Mouse (Mus musculus) forebrain, embryonic 12.5 days (tissue): ENCODE measurements around the gene Cacna1g. TPM values are rescaled to one million over a fixed set of nuclear protein-coding genes. Genes with fewer than 3 reads are reported as not detected.

ENCODE experiments used
- ATAC-seq: fragments of 200-750 bp; cut with Nextera tagmentation; 2 replicates; pipeline ENCODE4 v1.8.0; 2017; ENCODE audit warnings: moderate TSS enrichment; ENCODE audit not compliant: low FRiP score
- H3K27ac ChIP-seq: fragments of 300-500 bp; sonication (generic); 2 replicates; pipeline ENCODE4 v1.5.1; 2016; ENCODE audit warnings: mild to moderate bottlenecking
- H3K27me3 ChIP-seq: fragments of 300-500 bp; sonication (generic); 2 replicates; pipeline ENCODE4 v1.6.1; 2016; ENCODE audit warnings: mild to moderate bottlenecking
- H3K36me3 ChIP-seq: fragments of 300-500 bp; sonication (generic); replicated peaks from 2 replicates; pipeline ENCODE4 v1.6.1; 2016; ENCODE audit warnings: mild to moderate bottlenecking
- H3K4me1 ChIP-seq: fragments of 300-500 bp; sonication (generic); 2 replicates; pipeline ENCODE4 v1.6.1; 2016
- H3K4me2 ChIP-seq: fragments of 300-500 bp; sonication (generic); 2 replicates; pipeline ENCODE4 v1.6.1; 2016; ENCODE audit warnings: mild to moderate bottlenecking, moderate library complexity
- H3K4me3 ChIP-seq: fragments of 300-500 bp; sonication (generic); replicated peaks from 2 replicates; pipeline ENCODE4 v1.5.1; 2016; ENCODE audit warnings: mild to moderate bottlenecking
- H3K9ac ChIP-seq: fragments of 300-500 bp; sonication (generic); 2 replicates; pipeline ENCODE4 v1.6.1; 2016; ENCODE audit warnings: mild to moderate bottlenecking
- H3K9me3 ChIP-seq: fragments of 300-500 bp; sonication (generic); 2 replicates; pipeline ENCODE4 v1.6.1; 2016
- WGBS: fragments of 180-500 bp; shearing (Covaris S2); methylation state at CpG from one replicate; pipeline ENCODE4 v1.1.7; 2016; 5-methylcytosine and 5-hydroxymethylcytosine counted together
- polyA plus RNA-seq: library from polyadenylated mRNA; unstranded; fragments of >200 nt; fragmentation: Nextera tagmentation; extraction: Ambion mirVana; gene quantifications from 2 replicates; pipeline ENCODE4 v1.2.1, GENCODE M21; 2016

Gene Cacna1g
- 9.6 and 12.1 TPM in 2 replicates for polyA plus RNA-seq

GRCm38 (mm10) chr11:94473707-94474543 is at the start of gene Cacna1g:
TSS of gene Cacna1g (minus strand) at chr11:94474198.
- peaks cover 62% of the 10 kb centered on the region for H3K27me3 ChIP-seq
- H3K27ac ChIP-seq = peak within 1 kb of the TSS; percentile 80
- under 1% methylated on average over 37 of the region's 71 CpGs for WGBS
- peaks cover 68% of the 10 kb centered on the region for H3K4me1 ChIP-seq
- H3K4me2 ChIP-seq = peak within 1 kb of the TSS; percentile 99
- peak; percentile 90 for ATAC-seq
- H3K9ac ChIP-seq = peak within 1 kb of the TSS; percentile 85
- no peaks in the 10 kb centered on the region for H3K9me3 ChIP-seq
- H3K36me3 ChIP-seq = no peaks in the 10 kb centered on the region
- peak within 1 kb of the TSS; percentile 72 for H3K4me3 ChIP-seq

- Histone ChIP-seq H3K9ac (peak within 1 kb of the TSS; percentile 71), H3K4me3 (peak within 1 kb of the TSS; percentile 59), H3K27ac (no peak within 1 kb of the TSS), H3K27me3 (peaks cover 9% of the 10 kb centered on the region; the same call in 1 of the 2 replicates), H3K36me3 (no peaks in the 10 kb centered on the region), H3K9me3 (no peaks in the 10 kb centered on the region), H3K4me1 (peaks cover 18% of the 10 kb centered on the region), H3K4me2 (peak within 1 kb of the TSS; percentile 92)
- peak; percentile 75 for ATAC-seq
- WGBS = 1% methylated on average over 42 of the region's 42 CpGs
These were observed 47.3 kb upstream of the Cacna1g start, which contains the start of gene Mycbpap for GRCm38 (mm10) chr11:94521219-94521843. TSS of gene Mycbpap (minus strand) at chr11:94521742.

GRCm38 (mm10) chr11:94513452-94513851 is 39.5 kb upstream of the Cacna1g start:
- Histone ChIP-seq H3K27ac (no peak overlapping the region), H3K4me3 (no peak overlapping the region), H3K9ac (no peak overlapping the region), H3K27me3 (no peaks in the 10 kb centered on the region), H3K4me1 (no peaks in the 10 kb centered on the region), H3K9me3 (no peaks in the 10 kb centered on the region), H3K36me3 (no peaks in the 10 kb centered on the region), H3K4me2 (no peak overlapping the region)
- 76% methylated on average over 9 of the region's 9 CpGs for WGBS
- ATAC-seq = no peak

- 92% methylated on average over 10 of the region's 10 CpGs for WGBS
- no peaks in the 10 kb centered on the region for H3K4me1 ChIP-seq
- no peak for ATAC-seq
- no peak overlapping the region for H3K9ac ChIP-seq
- H3K27me3 ChIP-seq = no peaks in the 10 kb centered on the region
- no peak overlapping the region for H3K4me3 ChIP-seq
- H3K27ac ChIP-seq = no peak overlapping the region
- H3K4me2 ChIP-seq = no peak overlapping the region
- no peaks in the 10 kb centered on the region for H3K36me3 ChIP-seq
- no peaks in the 10 kb centered on the region for H3K9me3 ChIP-seq
These were observed 35.0 kb upstream of the Cacna1g start for GRCm38 (mm10) chr11:94508976-94509375.

GRCm38 (mm10) chr11:94501482-94501881 is 27.5 kb upstream of the Cacna1g start:
- peaks cover 26% of the 10 kb centered on the region for H3K4me1 ChIP-seq
- H3K27ac ChIP-seq = no peak overlapping the region
- H3K36me3 ChIP-seq = no peaks in the 10 kb centered on the region
- H3K9ac ChIP-seq = no peak overlapping the region
- peaks cover 51% of the 10 kb centered on the region for H3K27me3 ChIP-seq
- H3K4me2 ChIP-seq = no peak overlapping the region
- no peak overlapping the region for H3K4me3 ChIP-seq
- 88% methylated on average over 8 of the region's 8 CpGs for WGBS
- no peak for ATAC-seq
- H3K9me3 ChIP-seq = no peaks in the 10 kb centered on the region

- WGBS = 30% methylated on average over 8 of the region's 8 CpGs
- Histone ChIP-seq H3K4me3 (no peak overlapping the region), H3K9me3 (no peaks in the 10 kb centered on the region), H3K36me3 (no peaks in the 10 kb centered on the region), H3K27ac (no peak overlapping the region), H3K9ac (no peak overlapping the region), H3K4me2 (peak overlapping the region; percentile 54; the same call in 1 of the 2 replicates), H3K27me3 (peaks cover 52% of the 10 kb centered on the region), H3K4me1 (peaks cover 26% of the 10 kb centered on the region)
- ATAC-seq = no peak
These were observed 26.4 kb upstream of the Cacna1g start for GRCm38 (mm10) chr11:94500362-94500761.

GRCm38 (mm10) chr11:94499661-94500152 is 25.7 kb upstream of the Cacna1g start, which contains the start of gene Epn3:
TSS of gene Epn3 (minus strand) at chr11:94499974.
- H3K4me1 ChIP-seq = peaks cover 26% of the 10 kb centered on the region
- peaks cover 58% of the 10 kb centered on the region for H3K27me3 ChIP-seq
- H3K4me2 ChIP-seq = peak within 1 kb of the TSS; percentile 54
- 1% methylated on average over 26 of the region's 26 CpGs for WGBS
- peak; percentile 36 for ATAC-seq
- H3K4me3 ChIP-seq = peak within 1 kb of the TSS; percentile 26
- no peaks in the 10 kb centered on the region for H3K36me3 ChIP-seq
- peak within 1 kb of the TSS; percentile 36; the same call in 1 of the 2 replicates for H3K9ac ChIP-seq
- H3K9me3 ChIP-seq = no peaks in the 10 kb centered on the region
- no peak within 1 kb of the TSS for H3K27ac ChIP-seq

GRCm38 (mm10) chr11:94499035-94499434 is 25.0 kb upstream of the Cacna1g start:
- peaks cover 26% of the 10 kb centered on the region for H3K4me1 ChIP-seq
- peak overlapping the region; percentile 36; the same call in 1 of the 2 replicates for H3K9ac ChIP-seq
- no peak overlapping the region for H3K27ac ChIP-seq
- 10% methylated on average over 2 of the region's 2 CpGs for WGBS
- ATAC-seq = 0 out of 2 replicates have a peak, but pooled peaks have one; percentile 41
- H3K9me3 ChIP-seq = no peaks in the 10 kb centered on the region
- H3K27me3 ChIP-seq = peaks cover 60% of the 10 kb centered on the region
- no peaks in the 10 kb centered on the region for H3K36me3 ChIP-seq
- peak overlapping the region; percentile 54 for H3K4me2 ChIP-seq
- H3K4me3 ChIP-seq = peak overlapping the region; percentile 26; the same call in 1 of the 2 replicates

GRCm38 (mm10) chr11:94498093-94498996 is 24.3 kb upstream of the Cacna1g start:
- WGBS = 18% methylated on average over 19 of the region's 19 CpGs
- H3K9me3 ChIP-seq = no peaks in the 10 kb centered on the region
- H3K4me2 ChIP-seq = peak overlapping the region; percentile 54
- H3K27me3 ChIP-seq = peaks cover 66% of the 10 kb centered on the region
- H3K9ac ChIP-seq = peak overlapping the region; percentile 36; the same call in 1 of the 2 replicates
- ATAC-seq = 0 out of 2 replicates have a peak, but pooled peaks have one; percentile 20
- no peak overlapping the region for H3K4me3 ChIP-seq
- H3K4me1 ChIP-seq = peaks cover 26% of the 10 kb centered on the region
- no peak overlapping the region for H3K27ac ChIP-seq
- H3K36me3 ChIP-seq = no peaks in the 10 kb centered on the region

GRCm38 (mm10) chr11:94495415-94495814 is 21.4 kb upstream of the Cacna1g start:
- Histone ChIP-seq H3K4me2 (no peak overlapping the region), H3K9me3 (no peaks in the 10 kb centered on the region), H3K4me3 (no peak overlapping the region), H3K9ac (no peak overlapping the region), H3K27me3 (peaks cover 69% of the 10 kb centered on the region), H3K27ac (no peak overlapping the region), H3K4me1 (peaks cover 42% of the 10 kb centered on the region), H3K36me3 (no peaks in the 10 kb centered on the region)
- no peak for ATAC-seq
- WGBS = 80% methylated on average over 3 of the region's 3 CpGs

- Histone ChIP-seq H3K27me3 (peaks cover 63% of the 10 kb centered on the region), H3K27ac (no peak overlapping the region), H3K4me3 (no peak overlapping the region), H3K9ac (no peak overlapping the region), H3K4me2 (peak overlapping the region; percentile 75), H3K9me3 (no peaks in the 10 kb centered on the region), H3K4me1 (peaks cover 22% of the 10 kb centered on the region), H3K36me3 (no peaks in the 10 kb centered on the region)
- no peak for ATAC-seq
- 67% methylated on average over 7 of the region's 7 CpGs for WGBS
These were observed 17.7 kb upstream of the Cacna1g start for GRCm38 (mm10) chr11:94491749-94492099.
